Mouse (Mus musculus) MEL (cell line): ENCODE results near the gene Gm14151. TPM values are rescaled to one million over a fixed set of nuclear protein-coding genes. Genes with fewer than 3 reads are reported as not detected.
A peak's percentile ranks its signal among the peaks of the same experiment; 100 is the strongest.

ENCODE experiments used
- DNase-seq: peaks from one replicate; pipeline ENCODE4 v3.0.0; 2011; ENCODE audit warnings: low read depth, low spot score
- H3K27ac ChIP-seq: 2 replicates; pipeline ENCODE4 v1.5.1; 2012; ENCODE audit warnings: low read depth, mild to moderate bottlenecking, control low read depth, low read length, moderate library complexity; ENCODE audit not compliant: control insufficient read depth
- H3K27me3 ChIP-seq, 2 experiments: fragments of 150-350 bp in 1 of 2; sonication (generic) in 1 of 2; 2 replicates each; pipeline ENCODE4 v1.6.1; 2012; ENCODE audit warnings: low read length in 2 of 2, mild to moderate bottlenecking in 2 of 2, improper control_type of control experiment in 1 of 2, moderate library complexity in 1 of 2; ENCODE audit not compliant: insufficient read depth in 2 of 2, control insufficient read depth in 1 of 2
- H3K36me3 ChIP-seq, 2 experiments: 2 replicates each; pipeline ENCODE4 v1.6.1; 2012 to 2014; ENCODE audit warnings: low read length in 2 of 2, improper control_type of control experiment in 1 of 2, inconsistent platforms in 1 of 2, mild to moderate bottlenecking in 1 of 2; ENCODE audit not compliant: insufficient read depth in 2 of 2, control insufficient read depth in 1 of 2
- H3K4me1 ChIP-seq, 2 experiments: fragments of 150-350 bp in 1 of 2; sonication (generic) in 1 of 2; 2 replicates each; pipeline ENCODE4 v1.6.1; 2012; ENCODE audit warnings: low read length in 2 of 2, improper control_type of control experiment in 1 of 2, mild to moderate bottlenecking in 1 of 2; ENCODE audit not compliant: insufficient read depth in 2 of 2, control insufficient read depth in 1 of 2
- H3K4me3 ChIP-seq, 2 experiments: fragments of 150-350 bp in 1 of 2; sonication (generic) in 1 of 2; 2 replicates each; pipeline ENCODE4 v1.5.1; 2012; ENCODE audit warnings: low read depth in 2 of 2, low read length in 2 of 2, mild to moderate bottlenecking in 2 of 2, moderate library complexity in 2 of 2, control low read depth in 1 of 2, improper control_type of control experiment in 1 of 2; ENCODE audit not compliant: control insufficient read depth in 1 of 2, insufficient read depth in 1 of 2
- H3K79me2 ChIP-seq: 2 replicates; pipeline ENCODE4 v1.6.1; 2012; ENCODE audit warnings: mild to moderate bottlenecking, low read length, moderate library complexity; ENCODE audit not compliant: control insufficient read depth, poor library complexity, insufficient read depth
- H3K9ac ChIP-seq: 2 replicates; pipeline ENCODE4 v1.6.1; 2012; ENCODE audit warnings: low read depth, mild to moderate bottlenecking, control low read depth, low read length, moderate library complexity; ENCODE audit not compliant: control insufficient read depth, poor library complexity, severe bottlenecking
- H3K9me3 ChIP-seq: fragments of 150-350 bp; sonication (generic); replicated peaks from 2 replicates; pipeline ENCODE4 v1.6.1; 2012; ENCODE audit warnings: mild to moderate bottlenecking, low read length, improper control_type of control experiment, moderate library complexity; ENCODE audit not compliant: insufficient read depth
- BHLHE40 ChIP-seq: IDR thresholded peaks from 2 replicates; pipeline ENCODE4 v1.6.1; 2012; ENCODE audit warnings: low read depth, mild to moderate bottlenecking, inconsistent platforms, low read length, improper control_type of control experiment, borderline replicate concordance
- CHD1 ChIP-seq: IDR thresholded peaks from 2 replicates; pipeline ENCODE4 v1.6.1; 2012; ENCODE audit warnings: low read depth, mild to moderate bottlenecking, inconsistent platforms, low read length, improper control_type of control experiment
- CHD2 ChIP-seq: IDR thresholded peaks from 2 replicates; pipeline ENCODE4 v1.6.1; 2011; ENCODE audit warnings: low read length, improper control_type of control experiment
- CTCF ChIP-seq, 3 experiments: IDR thresholded peaks in 2 of 3; conservative IDR thresholded peaks in 1 of 3; 2 replicates each; pipeline ENCODE4 v1.5.1; 2011 to 2012; ENCODE audit warnings: low read length in 3 of 3, low read depth in 2 of 3, mild to moderate bottlenecking in 2 of 3, improper control_type of control experiment in 1 of 3, inconsistent platforms in 1 of 3, mixed read lengths in 1 of 3, moderate library complexity in 1 of 3; ENCODE audit not compliant: control insufficient read depth in 1 of 3, insufficient read depth in 1 of 3, poor library complexity in 1 of 3, severe bottlenecking in 1 of 3
- ELF1 ChIP-seq: IDR thresholded peaks from 2 replicates; pipeline ENCODE4 v1.6.1; 2014; ENCODE audit warnings: low read depth, mild to moderate bottlenecking, inconsistent platforms, low read length, improper control_type of control experiment, moderate library complexity
- ETS1 ChIP-seq: IDR thresholded peaks from 2 replicates; pipeline ENCODE4 v1.6.1; 2012; ENCODE audit warnings: low read depth, mild to moderate bottlenecking, inconsistent platforms, low read length, improper control_type of control experiment, moderate library complexity
- GABPA ChIP-seq: IDR thresholded peaks from 2 replicates; pipeline ENCODE4 v1.6.1; 2012; ENCODE audit warnings: low read depth, mild to moderate bottlenecking, inconsistent platforms, low read length, improper control_type of control experiment, moderate library complexity
- GATA1 ChIP-seq: IDR thresholded peaks from 2 replicates; pipeline ENCODE4 v1.6.1; 2011; ENCODE audit warnings: low read depth, low read length, improper control_type of control experiment
- HCFC1 ChIP-seq: IDR thresholded peaks from 2 replicates; pipeline ENCODE4 v1.6.1; 2012; ENCODE audit warnings: low read depth, mild to moderate bottlenecking, inconsistent platforms, low read length, improper control_type of control experiment, moderate library complexity
- JUND ChIP-seq: IDR thresholded peaks from 2 replicates; pipeline ENCODE4 v1.6.1; 2011; ENCODE audit warnings: low read depth, mild to moderate bottlenecking, improper control_type of control experiment, low read length
- KAT2A ChIP-seq: conservative IDR thresholded peaks from 2 replicates; pipeline ENCODE4 v1.6.1; 2012; ENCODE audit warnings: low read depth, low read length, improper control_type of control experiment, inconsistent platforms
- MAFK ChIP-seq: IDR thresholded peaks from 2 replicates; pipeline ENCODE4 v1.6.1; 2011; ENCODE audit warnings: low read depth, mild to moderate bottlenecking, low read length, improper control_type of control experiment, borderline replicate concordance
- MAX ChIP-seq: IDR thresholded peaks from 2 replicates; pipeline ENCODE4 v1.6.1; 2011; ENCODE audit warnings: low read length, improper control_type of control experiment
- MEF2A ChIP-seq: IDR thresholded peaks from 2 replicates; pipeline ENCODE4 v1.6.1; 2014; ENCODE audit warnings: low read depth, mild to moderate bottlenecking, inconsistent platforms, low read length, improper control_type of control experiment; ENCODE audit not compliant: poor library complexity, insufficient replicate concordance, severe bottlenecking; ENCODE audit errors: extremely low read depth
- MXI1 ChIP-seq: IDR thresholded peaks from 2 replicates; pipeline ENCODE4 v1.6.1; 2011; ENCODE audit warnings: mild to moderate bottlenecking, low read depth, low read length, improper control_type of control experiment
- MYB ChIP-seq: IDR thresholded peaks from 2 replicates; pipeline ENCODE4 v1.6.1; 2011; ENCODE audit warnings: mild to moderate bottlenecking, low read depth, low read length, improper control_type of control experiment
- MYC ChIP-seq: IDR thresholded peaks from 2 replicates; pipeline ENCODE4 v1.6.1; 2011; ENCODE audit warnings: low read depth, mild to moderate bottlenecking, low read length, improper control_type of control experiment, moderate library complexity
- NELFE ChIP-seq: IDR thresholded peaks from 2 replicates; pipeline ENCODE4 v1.6.1; 2011; ENCODE audit warnings: low read depth, low read length, improper control_type of control experiment
- NRF1 ChIP-seq: IDR thresholded peaks from 2 replicates; pipeline ENCODE4 v1.6.1; 2014; ENCODE audit warnings: low read depth, mild to moderate bottlenecking, inconsistent platforms, low read length, improper control_type of control experiment, moderate library complexity; ENCODE audit not compliant: poor library complexity, insufficient read depth, severe bottlenecking
- POLR2A ChIP-seq, 2 experiments: IDR thresholded peaks; 2 replicates each; pipeline ENCODE4 v1.6.1; 2011 to 2012; ENCODE audit warnings: low read length in 2 of 2, mild to moderate bottlenecking in 2 of 2, control low read depth in 1 of 2, improper control_type of control experiment in 1 of 2, low read depth in 1 of 2, moderate library complexity in 1 of 2; ENCODE audit not compliant: control insufficient read depth in 1 of 2, insufficient read depth in 1 of 2, poor library complexity in 1 of 2
- POLR2AphosphoS2 ChIP-seq: IDR thresholded peaks from 2 replicates; pipeline ENCODE4 v1.6.1; 2011; ENCODE audit warnings: low read length, improper control_type of control experiment
- POLR2AphosphoS5 ChIP-seq: IDR thresholded peaks from 2 replicates; pipeline ENCODE4 v1.6.1; 2012; ENCODE audit warnings: low read depth, borderline replicate concordance, mild to moderate bottlenecking, inconsistent platforms, low read length, moderate library complexity, mixed read lengths
- RAD21 ChIP-seq: IDR thresholded peaks from 2 replicates; pipeline ENCODE4 v1.6.1; 2011; ENCODE audit warnings: mild to moderate bottlenecking, low read depth, low read length, improper control_type of control experiment
- RCOR1 ChIP-seq: IDR thresholded peaks from 2 replicates; pipeline ENCODE4 v1.6.1; 2012; ENCODE audit warnings: low read depth, mild to moderate bottlenecking, inconsistent platforms, low read length, improper control_type of control experiment
- SIN3A ChIP-seq: IDR thresholded peaks from 2 replicates; pipeline ENCODE4 v1.6.1; 2012; ENCODE audit warnings: low read length, improper control_type of control experiment, inconsistent platforms
- SMC3 ChIP-seq: IDR thresholded peaks from 2 replicates; pipeline ENCODE4 v1.6.1; 2011; ENCODE audit warnings: low read depth, low read length, improper control_type of control experiment
- TAL1 ChIP-seq: IDR thresholded peaks from 2 replicates; pipeline ENCODE4 v1.6.1; 2012; ENCODE audit warnings: mild to moderate bottlenecking, inconsistent platforms, low read length, moderate library complexity, mixed read lengths
- TBP ChIP-seq: IDR thresholded peaks from 2 replicates; pipeline ENCODE4 v1.8.0; 2011; ENCODE audit warnings: low read depth, low read length, improper control_type of control experiment
- TCF12 ChIP-seq: IDR thresholded peaks from 2 replicates; pipeline ENCODE4 v1.6.1; 2014; ENCODE audit warnings: low read depth, mild to moderate bottlenecking, inconsistent platforms, low read length, improper control_type of control experiment, moderate library complexity
- UBTF ChIP-seq: IDR thresholded peaks from 2 replicates; pipeline ENCODE4 v1.6.1; 2012; ENCODE audit warnings: low read depth, mild to moderate bottlenecking, inconsistent platforms, low read length, improper control_type of control experiment, moderate library complexity, borderline replicate concordance; ENCODE audit not compliant: insufficient read depth
- USF1 ChIP-seq: IDR thresholded peaks from 2 replicates; pipeline ENCODE4 v1.6.1; 2014; ENCODE audit warnings: low read depth, mild to moderate bottlenecking, inconsistent platforms, low read length, improper control_type of control experiment, moderate library complexity
- USF2 ChIP-seq, 2 experiments: IDR thresholded peaks; 2 replicates each; pipeline ENCODE4 v1.6.1; 2011 to 2012; ENCODE audit warnings: improper control_type of control experiment in 2 of 2, low read length in 2 of 2, borderline replicate concordance in 1 of 2, inconsistent platforms in 1 of 2, low read depth in 1 of 2, mild to moderate bottlenecking in 1 of 2; ENCODE audit not compliant: insufficient read depth in 1 of 2
- ZC3H11A ChIP-seq: IDR thresholded peaks from 2 replicates; pipeline ENCODE4 v1.6.1; 2012; ENCODE audit warnings: low read depth, mild to moderate bottlenecking, inconsistent platforms, low read length, improper control_type of control experiment
- ZKSCAN1 ChIP-seq: IDR thresholded peaks from 2 replicates; pipeline ENCODE4 v1.6.1; 2012; ENCODE audit warnings: low read depth, mild to moderate bottlenecking, inconsistent platforms, low read length, improper control_type of control experiment, moderate library complexity
- ZMIZ1 ChIP-seq: IDR thresholded peaks from 2 replicates; pipeline ENCODE4 v1.6.1; 2012; ENCODE audit warnings: low read depth, mild to moderate bottlenecking, inconsistent platforms, low read length, improper control_type of control experiment, moderate library complexity
- ZNF384 ChIP-seq: IDR thresholded peaks from 2 replicates; pipeline ENCODE4 v1.6.1; 2012; ENCODE audit warnings: low read depth, mild to moderate bottlenecking, inconsistent platforms, low read length, improper control_type of control experiment
- polyA plus RNA-seq, 2 experiments: library from polyadenylated mRNA; stranded (reverse) in 1 of 2; unstranded in 1 of 2; fragments of >175 nt in 1 of 2; fragments of >200 nt in 1 of 2; gene quantifications; 2 replicates each; pipeline versions ENCODE4 v1.2.1 to v1.2.4; 2012; ENCODE audit warnings: low replicate concordance in 2 of 2, low read depth in 1 of 2; ENCODE audit not compliant: insufficient read length in 2 of 2, insufficient read depth in 1 of 2, missing spikeins in 1 of 2
- total RNA-seq: library from RNA; depleted of rRNA; stranded (reverse); fragments of 300-350 nt; gene quantifications from 2 replicates; pipeline ENCODE4 v1.2.3, GENCODE M21; 2012

Gm14151 gene
- total and polyA plus RNA-seq, 3 experiments: not detected

DNA sequence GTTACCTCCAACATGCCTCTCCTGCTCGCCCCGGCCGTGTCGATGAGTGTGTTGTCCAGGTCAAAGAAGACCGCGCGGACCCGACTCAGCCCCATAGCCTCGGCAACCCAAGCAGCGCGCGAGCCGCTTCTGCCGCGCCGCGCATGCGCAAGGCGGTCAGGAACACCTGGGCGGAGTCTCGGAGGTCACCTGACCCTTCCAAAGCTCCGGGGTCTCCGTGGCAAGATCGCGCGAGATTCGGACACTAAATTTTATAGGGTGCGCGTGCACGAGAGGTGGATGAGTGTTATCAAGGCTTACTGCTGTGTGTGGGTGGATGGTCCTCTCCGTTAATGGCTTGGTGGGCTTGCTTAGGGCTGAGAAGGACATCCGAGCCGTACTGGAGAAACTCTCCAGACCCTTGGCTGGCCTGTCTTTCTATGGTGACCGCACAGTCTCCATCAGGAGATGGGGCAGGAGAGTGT lies 52.9 kb downstream of the Gm14151 start, which contains the start of the genes Ninl and Nanp:
Gene Ninl (minus strand): TSS at position 151 of the 464 bp plus-strand sequence.
Gene Nanp (minus strand): TSS at position 167 of the 464 bp plus-strand sequence.
- Histone ChIP-seq H3K9me3 (no peaks in the 10 kb centered on the region), H3K79me2 (peaks cover 29% of the 10 kb centered on the region), H3K36me3 (peaks cover 2 to 22% of the 10 kb centered on the region in 2 experiments; a peak in 3 of 4 replicates), H3K9ac (peak within 1 kb of the TSS; percentile 93), H3K4me3 (peak within 1 kb of the TSS; percentile 83 to 97), H3K4me1 (peaks cover 13 to 14% of the 10 kb centered on the region in 2 experiments), H3K27ac (peak within 1 kb of the TSS; percentile 77), H3K27me3 (no peaks in the 10 kb centered on the region)
- DNase-seq: peak; percentile 97
- TF ChIP-seq POLR2AphosphoS5 (peak; percentile 62; the same call in 1 of the 2 replicates), MYB (no peak), RCOR1 (0 out of 2 replicates have a peak, but pooled peaks have one; percentile 55), CHD1 (0 out of 2 replicates have a peak, but pooled peaks have one; percentile 52), MAX (peak; percentile 87), ZC3H11A (no peak), ZMIZ1 (peak; percentile 88), NRF1 (peak; percentile 84), NELFE (peak; percentile 88), MEF2A (0 out of 2 replicates have a peak, but pooled peaks have one; percentile 27), ZNF384 (no peak), ELF1 (no peak; the same call in none of the 2 replicates), UBTF (no peak), ZKSCAN1 (no peak), JUND (no peak), ETS1 (peak; percentile 57), POLR2A (IDR thresholded peaks at IDR 0.05; ENCODE audit: control insufficient read depth in 1 of 2, insufficient read depth in 1 of 2, low read depth in 1 of 2, low read length in 2 of 2, poor library complexity in 1 of 2) (peak; percentile 82 to 97), GABPA (no peak), RAD21 (no peak), MXI1 (peak; percentile 69; the same call in 1 of the 2 replicates), CHD2 (peak; percentile 96), MAFK (no peak), TAL1 (no peak), TCF12 (peak; percentile 66; the same call in 1 of the 2 replicates), BHLHE40 (peak; percentile 82; the same call in 1 of the 2 replicates), SMC3 (no peak), SIN3A (peak; percentile 75), CTCF (IDR thresholded peaks at IDR 0.05 in 2 of 3, conservative IDR thresholded peaks at IDR 0.05 in 1 of 3; ENCODE audit: control insufficient read depth in 1 of 3, insufficient read depth in 1 of 3, low read depth in 2 of 3, low read length in 3 of 3, poor library complexity in 1 of 3, severe bottlenecking in 1 of 3) (no peak), USF2 (IDR thresholded peaks at IDR 0.05; ENCODE audit: borderline replicate concordance in 1 of 2, insufficient read depth in 1 of 2, low read depth in 1 of 2, low read length in 2 of 2) (peak in 1 of 2 experiments; percentile 81; a peak in 2 of 4 replicates), TBP (peak; percentile 95), POLR2AphosphoS2 (peak; percentile 92), MYC (peak; percentile 72), KAT2A (0 out of 2 replicates have a peak, but pooled peaks have one; percentile 19), USF1 (peak; percentile 95), GATA1 (peak; percentile 67; the same call in 1 of the 2 replicates), HCFC1 (peak; percentile 82)
